Mouse (Mus musculus) G1E-ER4 (cell line): ENCODE data around the gene Flrt2. TPM values are rescaled to one million over a fixed set of nuclear protein-coding genes. Genes with fewer than 3 reads are reported as not detected.

Experiments
- GATA1 ChIP-seq: IDR thresholded peaks from one replicate; pipeline ENCODE4 v1.8.0; 2012; ENCODE audit warnings: low read length, inconsistent platforms
- polyA plus RNA-seq: library from polyadenylated mRNA; stranded (reverse); fragments of >175 nt; gene quantifications from 2 replicates; pipeline ENCODE4 v1.2.3, GENCODE M21; 2012

Gene Flrt2
- not detected in 2 replicates for polyA plus RNA-seq

GRCm38 (mm10) chr12:95691961-95692767, at the start of gene Flrt2:
TSS of gene Flrt2 (plus strand) at chr12:95692226.
- no peak for TF ChIP-seq GATA1

- TF ChIP-seq GATA1 = no peak
Measured at GRCm38 (mm10) chr12:95642226-95642625, 49.8 kb upstream of the Flrt2 start.

- no peak for TF ChIP-seq GATA1
Measured at GRCm38 (mm10) chr12:95652172-95653156, 39.6 kb upstream of the Flrt2 start.

GRCm38 (mm10) chr12:95656594-95656993, 35.4 kb upstream of the Flrt2 start:
- TF ChIP-seq GATA1 = no peak

- TF ChIP-seq GATA1 = no peak
Measured at GRCm38 (mm10) chr12:95667296-95667695, 24.7 kb upstream of the Flrt2 start.

- TF ChIP-seq GATA1 = no peak
Measured at GRCm38 (mm10) chr12:95675711-95676110, 16.3 kb upstream of the Flrt2 start.

GRCm38 (mm10) chr12:95690819-95691218, 1.2 kb upstream of the Flrt2 start:
- TF ChIP-seq GATA1 = no peak

GRCm38 (mm10) chr12:95692948-95693650, 1.1 kb downstream of the Flrt2 start:
- no peak for TF ChIP-seq GATA1

- TF ChIP-seq GATA1 = no peak
Measured at GRCm38 (mm10) chr12:95693651-95694471, 1.8 kb downstream of the Flrt2 start.

- no peak for TF ChIP-seq GATA1
Measured at GRCm38 (mm10) chr12:95694507-95694906, 2.5 kb downstream of the Flrt2 start.

- TF ChIP-seq GATA1 = no peak
Measured at GRCm38 (mm10) chr12:95694991-95695833, 3.2 kb downstream of the Flrt2 start.

GRCm38 (mm10) chr12:95695834-95696521, 4.0 kb downstream of the Flrt2 start:
- no peak for TF ChIP-seq GATA1

- TF ChIP-seq GATA1 = no peak
Measured at GRCm38 (mm10) chr12:95696522-95697025, 4.5 kb downstream of the Flrt2 start.
